Mouse (Mus musculus) heart, adult 2 months (tissue): Measurements from ENCODE around the gene Trim58.

Source experiments
- CTCF ChIP-seq: fragments of 200-600 bp; IDR thresholded peaks from 2 replicates; pipeline ENCODE4 v1.8.1; 2022; ENCODE audit warnings: antibody characterized with exemption, mild to moderate bottlenecking, moderate library complexity
- POLR2A ChIP-seq: fragments of 200-500 bp; IDR thresholded peaks from 2 replicates; pipeline ENCODE4 v1.6.1; 2011; ENCODE audit warnings: mild to moderate bottlenecking, low read depth, low read length, control low read depth; ENCODE audit not compliant: insufficient read depth

- TF ChIP-seq POLR2A (no peak), CTCF (no peak)
Observed at GRCm38 (mm10) chr11:58614526-58614925, 25.7 kb upstream of the Trim58 start.
